Mouse (Mus musculus): ENCODE results near the gene Adprhl1. TPM values are rescaled to one million over a fixed set of nuclear protein-coding genes. Genes with fewer than 3 reads are reported as not detected.

Adprhl1 gene
- total RNA-seq, 2 experiments from 2014 or later = 0.43 TPM; not detected in 1

DNA sequence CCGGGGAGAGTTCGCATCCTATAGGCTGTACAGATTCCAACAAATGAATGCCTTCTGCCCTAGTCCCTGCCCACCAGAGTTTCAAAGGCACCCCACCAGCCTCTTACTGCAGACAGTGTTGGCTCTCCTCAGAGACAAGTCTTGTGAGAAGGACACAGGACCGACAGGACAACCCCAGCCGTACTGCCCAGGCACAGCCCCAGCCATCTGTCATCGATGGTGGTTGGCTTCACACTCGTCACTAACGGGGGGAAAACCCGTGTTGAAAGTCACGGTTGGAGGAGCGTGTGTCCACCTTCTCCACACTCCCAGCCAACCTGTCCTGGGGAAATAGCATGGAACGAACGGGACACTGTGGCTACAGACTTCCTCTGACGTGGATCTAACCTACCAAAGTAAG, 19.2 kb downstream of the Adprhl1 start:
- ATAC-seq (replicated peaks; ENCODE audit: low FRiP score, poor library complexity, severe bottlenecking) = no peak

DNA sequence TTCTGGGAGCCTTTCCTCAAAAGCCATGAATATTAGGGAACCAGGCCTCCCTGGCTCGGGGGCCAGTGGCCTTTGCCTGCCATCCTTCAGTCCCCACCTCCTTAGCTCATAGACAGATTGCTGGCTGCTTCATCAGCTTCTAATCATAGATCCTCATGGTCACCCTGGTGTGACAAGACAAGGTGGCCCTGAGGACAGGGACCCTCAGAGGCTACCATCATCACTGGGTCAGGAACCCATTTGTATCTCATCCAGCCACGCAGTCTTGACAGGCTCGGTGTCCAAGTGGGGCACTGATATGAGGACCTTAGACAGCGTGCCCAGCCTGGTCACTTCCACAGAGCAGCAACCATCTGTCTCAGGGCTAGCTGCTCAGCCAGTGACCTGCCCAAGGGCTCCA, 23.5 kb downstream of the Adprhl1 start:
- no peak for ATAC-seq (replicated peaks; ENCODE audit: low FRiP score, poor library complexity, severe bottlenecking)

DNA sequence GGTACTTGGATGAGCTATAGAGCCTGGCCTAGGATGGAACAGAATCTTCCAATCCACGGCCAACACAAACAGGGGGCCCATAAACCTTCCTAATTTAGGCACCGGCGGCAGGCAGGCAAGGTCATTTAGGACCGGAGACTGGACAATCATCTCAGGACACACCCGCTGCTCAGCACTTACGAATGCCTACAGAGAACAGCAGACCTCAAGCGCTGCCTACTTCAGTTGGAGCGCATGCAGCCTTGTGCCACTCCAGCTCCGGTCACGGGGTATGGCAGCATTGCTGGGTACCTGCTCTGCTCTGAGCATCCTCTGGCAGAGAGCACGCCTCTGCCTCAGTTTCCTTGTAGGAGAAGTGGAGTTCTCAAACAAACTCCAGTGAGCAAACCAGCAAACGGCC, 24.2 kb downstream of the Adprhl1 start:
- ATAC-seq (replicated peaks; ENCODE audit: low FRiP score, poor library complexity, severe bottlenecking) = no peak

DNA sequence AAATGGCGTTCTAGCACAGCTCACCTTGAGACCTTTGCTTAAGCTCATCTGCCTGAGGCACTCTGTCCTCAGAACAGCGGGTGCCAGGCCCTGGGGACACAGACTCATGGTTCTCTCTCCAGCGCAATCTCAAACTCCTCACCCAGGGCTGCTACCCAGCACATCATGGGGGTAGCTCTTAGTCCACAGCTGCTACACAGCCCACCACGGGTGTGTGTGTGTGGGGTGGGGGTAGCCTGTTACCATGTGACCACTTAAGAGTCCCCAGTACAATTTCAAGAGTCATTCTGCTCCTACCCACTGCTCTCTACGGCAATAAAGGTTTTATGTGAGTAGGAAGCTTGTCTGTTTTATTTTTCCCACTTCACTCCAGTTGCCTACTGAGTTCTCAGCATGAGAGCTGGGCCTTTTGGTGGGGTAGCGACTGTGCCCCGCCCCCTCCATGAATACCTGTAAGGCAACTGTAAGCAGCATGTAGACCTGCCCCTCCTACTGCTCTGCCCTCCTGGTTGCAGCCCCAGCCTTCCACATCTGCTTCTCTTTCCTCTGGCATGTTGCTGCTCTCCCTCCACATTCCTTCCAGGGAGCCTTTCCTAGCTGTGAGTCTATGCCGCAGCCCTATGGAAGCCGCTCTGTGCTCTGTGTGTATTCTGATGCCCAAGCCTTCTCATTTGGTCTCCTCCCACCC, 24.9 kb downstream of the Adprhl1 start:
- no peak for ATAC-seq (replicated peaks; ENCODE audit: low FRiP score, poor library complexity, severe bottlenecking)

- ATAC-seq (replicated peaks; ENCODE audit: low FRiP score, poor library complexity, severe bottlenecking) = no peak
Observed at GRCm38 (mm10) chr8:13227184-13227583, 26.8 kb downstream of the Adprhl1 start.

GRCm38 (mm10) chr8:13226288-13226687, 27.7 kb downstream of the Adprhl1 start:
- no peak for ATAC-seq (replicated peaks; ENCODE audit: low FRiP score, poor library complexity, severe bottlenecking)

DNA sequence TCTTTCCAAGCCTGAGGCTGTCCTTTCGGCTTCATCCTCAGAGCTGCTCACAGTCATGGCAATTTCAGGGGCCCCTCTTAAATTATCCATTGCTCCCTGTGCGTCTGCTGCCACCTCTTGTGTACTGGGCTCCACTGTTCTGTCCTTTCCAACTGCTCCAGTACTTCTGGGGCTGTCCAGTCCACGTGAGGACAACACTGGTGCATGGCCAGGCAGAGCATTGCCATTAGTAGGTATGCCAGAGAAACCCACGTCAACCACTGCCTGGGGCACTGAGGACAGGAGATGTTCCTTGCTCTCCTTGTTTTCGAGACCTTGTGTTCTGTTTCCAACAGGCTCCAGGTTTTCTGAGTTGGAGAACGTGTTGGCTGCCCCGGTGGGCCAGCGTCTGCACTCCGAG, 29.5 kb downstream of the Adprhl1 start:
- ATAC-seq (replicated peaks; ENCODE audit: low FRiP score, poor library complexity, severe bottlenecking) = no peak

- ATAC-seq (replicated peaks; ENCODE audit: low FRiP score, poor library complexity, severe bottlenecking) = no peak
Observed at GRCm38 (mm10) chr8:13218441-13218840, 35.5 kb downstream of the Adprhl1 start.

- no peak for ATAC-seq (replicated peaks; ENCODE audit: low FRiP score, poor library complexity, severe bottlenecking)
Observed at GRCm38 (mm10) chr8:13217986-13218385, 36.0 kb downstream of the Adprhl1 start.

DNA sequence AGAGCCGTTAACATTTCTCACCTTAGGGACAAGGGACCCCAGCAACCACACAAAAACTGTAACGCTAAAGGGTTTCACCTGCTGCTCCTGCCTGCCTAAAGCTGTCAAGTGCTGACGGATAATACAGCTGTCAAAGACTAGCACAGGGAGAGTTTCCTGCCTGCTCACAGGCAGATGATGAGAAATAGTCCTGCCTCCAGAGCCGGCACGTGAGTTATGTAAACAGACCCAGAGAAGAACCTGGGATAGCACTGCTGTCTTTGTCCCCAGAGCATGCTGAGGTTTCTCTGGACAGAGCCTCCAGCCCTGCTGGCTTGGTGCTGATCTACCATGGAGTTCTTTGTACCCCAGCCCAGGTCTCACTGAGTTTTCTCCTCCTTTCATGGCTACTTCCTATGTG, 36.9 kb downstream of the Adprhl1 start:
- ATAC-seq (replicated peaks; ENCODE audit: low FRiP score, poor library complexity, severe bottlenecking) = no peak

DNA sequence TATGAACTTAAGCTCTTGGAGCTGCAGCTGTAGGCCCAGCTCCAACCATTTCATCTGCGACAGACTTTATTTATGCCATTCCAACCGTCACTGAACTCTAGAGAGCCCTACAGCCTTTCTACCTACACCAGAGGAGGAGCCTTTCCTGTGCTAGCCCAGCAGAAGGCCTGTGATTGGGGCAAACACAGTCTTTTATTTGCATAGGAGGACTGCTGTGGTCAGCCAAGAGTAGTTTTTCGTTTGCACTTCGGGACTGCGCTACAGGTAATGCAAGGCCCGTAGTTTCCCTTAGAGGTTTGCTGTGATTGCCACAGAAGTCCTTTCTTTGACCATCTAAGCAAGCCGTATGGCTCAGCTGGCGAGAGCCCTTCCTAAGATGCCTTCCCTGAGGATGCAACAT, 37.6 kb downstream of the Adprhl1 start:
- no peak for ATAC-seq (replicated peaks; ENCODE audit: low FRiP score, poor library complexity, severe bottlenecking)

- peak; percentile 88 for ATAC-seq (replicated peaks; ENCODE audit: low FRiP score, poor library complexity, severe bottlenecking)
Observed at GRCm38 (mm10) chr8:13213479-13214268, 40.3 kb downstream of the Adprhl1 start.

DNA sequence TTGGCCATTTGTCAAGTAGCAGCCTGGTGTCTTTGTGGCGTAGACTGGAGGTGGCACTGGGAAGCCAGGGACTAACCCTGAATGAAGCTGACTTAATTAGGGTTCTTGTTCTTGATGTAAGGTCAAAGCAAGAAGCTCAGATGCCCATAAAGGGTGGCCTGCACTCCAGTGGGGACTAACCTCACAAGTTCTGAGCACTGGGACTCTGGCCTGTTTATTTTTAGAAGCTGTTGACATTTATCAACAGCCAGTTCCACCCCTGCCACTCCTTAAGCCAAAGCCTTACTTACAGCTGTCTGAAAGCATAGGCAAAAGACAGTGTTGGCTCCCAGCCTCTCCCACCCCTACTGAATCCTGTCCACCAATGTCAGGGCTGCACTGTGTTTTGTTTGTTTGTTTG, 44.2 kb downstream of the Adprhl1 start:
- ATAC-seq (replicated peaks; ENCODE audit: low FRiP score, poor library complexity, severe bottlenecking) = no peak

DNA sequence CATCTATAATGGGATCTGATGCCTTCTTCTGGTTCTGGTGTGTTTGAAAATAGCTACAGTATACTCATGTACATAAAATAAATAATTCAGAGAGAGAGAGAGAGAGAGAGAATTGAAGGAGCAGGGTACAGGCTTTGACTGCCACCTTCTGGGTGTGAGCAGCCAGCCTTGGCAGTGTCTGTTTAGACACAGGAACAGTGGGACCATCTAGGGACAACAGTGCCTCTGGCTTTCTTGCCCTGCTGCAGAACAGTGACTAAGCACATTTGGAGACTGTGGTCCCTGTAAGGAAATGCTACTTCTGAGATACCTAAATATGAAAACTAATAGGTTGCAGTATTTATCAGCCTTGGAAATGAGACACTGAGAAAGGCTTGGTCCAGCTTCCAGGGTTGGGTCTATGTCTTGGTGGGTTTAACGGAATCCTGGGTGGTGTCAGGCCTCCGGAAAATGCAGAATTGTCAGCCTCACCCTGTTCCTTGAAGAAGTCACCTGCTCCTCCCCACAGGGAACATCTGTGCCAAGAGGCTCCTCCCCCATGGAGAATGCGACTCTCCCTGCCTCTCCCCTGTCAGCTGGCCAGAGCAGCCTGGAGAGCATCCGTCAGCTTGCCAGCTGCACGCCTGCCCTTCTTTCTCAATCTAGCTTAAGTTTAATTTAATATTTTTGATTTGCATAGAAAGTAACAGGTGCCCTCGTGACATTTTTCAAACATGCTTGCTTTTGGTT, 45.2 kb downstream of the Adprhl1 start:
- peak; percentile 70 for ATAC-seq (replicated peaks; ENCODE audit: low FRiP score, poor library complexity, severe bottlenecking)

GRCm38 (mm10) chr8:13206290-13206689, 47.7 kb downstream of the Adprhl1 start:
- ATAC-seq (replicated peaks; ENCODE audit: low FRiP score, poor library complexity, severe bottlenecking) = no peak

- no peak for ATAC-seq (replicated peaks; ENCODE audit: low FRiP score, poor library complexity, severe bottlenecking)
Observed at GRCm38 (mm10) chr8:13205311-13205710, 48.7 kb downstream of the Adprhl1 start.

DNA sequence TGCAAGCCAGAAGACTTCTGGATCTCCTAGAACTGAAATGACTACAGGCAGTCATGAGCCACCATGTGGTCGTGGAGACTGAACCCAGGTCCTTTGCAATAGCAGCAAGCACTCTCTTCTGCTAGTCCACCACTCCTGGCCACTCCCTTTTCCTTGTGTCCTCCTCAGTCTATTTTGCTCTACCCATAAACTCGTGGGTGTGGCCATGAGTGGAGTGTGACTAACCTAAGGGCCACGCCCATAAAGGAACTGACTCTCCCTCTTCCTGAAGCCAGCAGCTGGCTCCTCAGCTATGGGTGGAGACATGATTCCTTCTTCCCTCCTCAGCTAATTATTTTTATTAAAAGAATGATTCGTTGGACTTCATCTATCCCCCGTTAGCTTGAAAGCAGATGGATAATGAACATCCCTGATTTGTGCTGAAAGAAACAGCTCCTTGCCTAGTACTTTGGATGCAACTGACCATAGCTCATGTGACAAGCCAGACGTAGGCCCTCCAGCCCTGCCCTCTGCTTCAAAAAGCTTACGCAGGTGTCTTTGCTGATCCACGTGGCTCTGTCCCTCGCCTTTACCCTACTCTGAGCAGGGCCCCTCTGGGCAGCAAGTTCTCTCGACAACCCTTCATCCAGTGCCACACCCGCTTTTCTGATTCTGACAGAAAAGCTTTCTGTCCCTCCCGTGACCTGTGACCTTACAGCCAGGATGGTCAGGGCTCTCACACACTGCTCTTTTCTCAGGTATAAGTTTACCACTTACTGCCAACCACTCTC, 49.4 kb downstream of the Adprhl1 start:
- ATAC-seq (replicated peaks; ENCODE audit: low FRiP score, poor library complexity, severe bottlenecking) = peak; percentile 63

GRCm38 (mm10) chr8:13203472-13203871, 50.5 kb downstream of the Adprhl1 start:
- peak; percentile 68 for ATAC-seq (replicated peaks; ENCODE audit: low FRiP score, poor library complexity, severe bottlenecking)

GRCm38 (mm10) chr8:13202806-13203205, 51.2 kb downstream of the Adprhl1 start:
- peak; percentile 76 for ATAC-seq (replicated peaks; ENCODE audit: low FRiP score, poor library complexity, severe bottlenecking)

DNA sequence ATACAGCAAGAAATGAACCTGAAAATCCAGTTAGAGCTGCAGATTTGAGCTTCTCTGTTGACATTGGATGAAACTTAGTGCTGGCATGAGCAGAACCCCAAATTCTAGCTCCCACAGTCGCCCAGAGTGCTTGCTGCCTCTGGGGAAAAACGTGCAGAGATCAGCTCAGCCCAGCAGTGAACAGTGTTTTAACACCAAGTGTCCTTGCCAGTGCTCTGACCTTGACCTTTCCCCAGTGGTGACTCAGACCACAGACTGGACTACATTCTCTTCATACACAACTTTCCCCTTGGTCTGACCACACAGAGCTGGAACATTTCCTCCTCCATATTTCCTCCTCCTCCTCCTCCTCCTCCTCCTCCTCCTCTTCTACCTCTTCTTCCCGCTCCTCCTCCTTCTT, 51.9 kb downstream of the Adprhl1 start:
- no peak for ATAC-seq (replicated peaks; ENCODE audit: low FRiP score, poor library complexity, severe bottlenecking)
